Mouse (Mus musculus): Measurements from ENCODE around the gene Khdrbs1. TPM values are rescaled to one million over a fixed set of nuclear protein-coding genes. Genes with fewer than 3 reads are reported as not detected.
A peak's percentile ranks its signal among the peaks of the same experiment; 100 is the strongest.

Khdrbs1 gene
- 40.9 and 61.5 TPM in 2 replicates for polyA plus RNA-seq (2012; rRNA removed)

- under 1% methylated on average over 73 of the region's 76 CpGs for WGBS
- Histone ChIP-seq H3K27me3 (ENCODE audit: control insufficient read depth, insufficient read depth, low read length) (no peaks in the 10 kb centered on the region), H3K4me3 (ENCODE audit: extremely low read depth, insufficient read depth, insufficient read length) (peak within 1 kb of the TSS; percentile 99), H3K4me1 (ENCODE audit: control insufficient read depth, insufficient read depth, insufficient read length) (peaks cover 6% of the 10 kb centered on the region), H3K36me3 (ENCODE audit: control insufficient read depth, insufficient read depth, low read length) (no peaks in the 10 kb centered on the region; the same call in 1 of the 2 replicates), H3K27ac (ENCODE audit: insufficient read depth, low read length) (peak within 1 kb of the TSS; percentile 99)
- TF ChIP-seq CTCF (IDR thresholded peaks at IDR 0.05; ENCODE audit: extremely low read depth, insufficient read depth, insufficient read length, insufficient replicate concordance) (no peak), POLR2A (IDR thresholded peaks at IDR 0.05; ENCODE audit: low read depth, low read length) (peak; percentile 84)
- DNase-seq (ENCODE audit: low read depth in 1 of 2, low spot score in 2 of 2), result peak; percentile 95 to 98
These were observed at the start of gene Khdrbs1 for GRCm38 (mm10) chr4:129742232-129743009. TSS of gene Khdrbs1 (minus strand) at chr4:129742303.

DNA sequence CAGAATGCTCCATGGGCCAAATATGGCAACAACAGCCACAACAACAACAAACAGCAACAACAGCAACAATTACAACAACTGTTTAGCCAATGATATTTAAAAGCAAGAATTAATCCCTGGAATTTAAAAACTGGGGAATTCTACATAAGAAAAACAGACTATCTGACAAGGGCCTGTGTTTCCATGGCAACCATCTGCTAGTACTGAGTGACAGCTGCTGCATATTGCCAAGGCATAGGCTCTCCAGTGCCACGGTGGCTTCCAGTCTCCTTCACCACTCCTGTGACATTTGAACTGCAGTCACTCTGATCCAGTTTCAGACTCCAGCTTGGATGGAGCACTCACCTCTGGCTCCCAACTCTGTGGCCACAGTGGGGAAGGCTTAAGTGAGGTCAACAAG, 49.3 kb upstream of the Khdrbs1 start:
- no peaks in the 10 kb centered on the region for H3K36me3 ChIP-seq (ENCODE audit: control insufficient read depth, insufficient read depth, low read length)
- no peak for DNase-seq (ENCODE audit: low read depth in 1 of 2, low spot score in 2 of 2)
- WGBS, result 63% methylated on average over 1 of the region's 1 CpGs
- TF ChIP-seq CTCF (IDR thresholded peaks at IDR 0.05; ENCODE audit: extremely low read depth, insufficient read depth, insufficient read length, insufficient replicate concordance), result no peak
- TF ChIP-seq POLR2A (IDR thresholded peaks at IDR 0.05; ENCODE audit: low read depth, low read length), result no peak
- H3K27ac ChIP-seq (ENCODE audit: insufficient read depth, low read length), result no peak overlapping the region
- H3K4me3 ChIP-seq (ENCODE audit: extremely low read depth, insufficient read depth, insufficient read length), result no peak overlapping the region
- H3K27me3 ChIP-seq (ENCODE audit: control insufficient read depth, insufficient read depth, low read length), result no peaks in the 10 kb centered on the region
- H3K4me1 ChIP-seq (ENCODE audit: control insufficient read depth, insufficient read depth, insufficient read length), result peaks cover 10% of the 10 kb centered on the region; the same call in 1 of the 2 replicates

DNA sequence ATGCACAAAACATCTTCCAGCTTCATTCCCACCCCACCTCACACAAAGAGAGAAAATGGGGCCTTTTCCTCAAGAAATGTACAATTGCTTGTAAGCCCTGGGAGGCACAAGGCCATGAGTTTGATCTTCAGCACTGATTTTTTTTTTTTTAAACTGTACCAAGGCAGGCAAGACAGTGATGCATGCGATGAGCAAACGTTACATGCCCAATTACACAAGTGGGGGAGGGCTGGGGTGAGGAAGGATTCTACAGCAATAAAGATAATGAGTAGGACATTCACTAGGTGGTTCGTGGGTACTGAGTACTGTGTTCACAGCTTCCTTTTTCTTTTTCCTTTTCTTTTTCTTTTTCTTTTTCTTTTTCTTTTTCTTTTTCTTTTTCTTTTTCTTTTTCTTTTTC, 48.4 kb upstream of the Khdrbs1 start:
- 47% methylated on average over 3 of the region's 3 CpGs for WGBS
- H3K4me1 ChIP-seq (ENCODE audit: control insufficient read depth, insufficient read depth, insufficient read length), result peaks cover 10% of the 10 kb centered on the region; the same call in 1 of the 2 replicates
- no peak for DNase-seq (ENCODE audit: low read depth in 1 of 2, low spot score in 2 of 2)
- no peaks in the 10 kb centered on the region for H3K27me3 ChIP-seq (ENCODE audit: control insufficient read depth, insufficient read depth, low read length)
- no peaks in the 10 kb centered on the region for H3K36me3 ChIP-seq (ENCODE audit: control insufficient read depth, insufficient read depth, low read length)
- H3K27ac ChIP-seq (ENCODE audit: insufficient read depth, low read length), result no peak overlapping the region
- H3K4me3 ChIP-seq (ENCODE audit: extremely low read depth, insufficient read depth, insufficient read length), result no peak overlapping the region
- TF ChIP-seq CTCF (IDR thresholded peaks at IDR 0.05; ENCODE audit: extremely low read depth, insufficient read depth, insufficient read length, insufficient replicate concordance), result no peak
- no peak for TF ChIP-seq POLR2A (IDR thresholded peaks at IDR 0.05; ENCODE audit: low read depth, low read length)

DNA sequence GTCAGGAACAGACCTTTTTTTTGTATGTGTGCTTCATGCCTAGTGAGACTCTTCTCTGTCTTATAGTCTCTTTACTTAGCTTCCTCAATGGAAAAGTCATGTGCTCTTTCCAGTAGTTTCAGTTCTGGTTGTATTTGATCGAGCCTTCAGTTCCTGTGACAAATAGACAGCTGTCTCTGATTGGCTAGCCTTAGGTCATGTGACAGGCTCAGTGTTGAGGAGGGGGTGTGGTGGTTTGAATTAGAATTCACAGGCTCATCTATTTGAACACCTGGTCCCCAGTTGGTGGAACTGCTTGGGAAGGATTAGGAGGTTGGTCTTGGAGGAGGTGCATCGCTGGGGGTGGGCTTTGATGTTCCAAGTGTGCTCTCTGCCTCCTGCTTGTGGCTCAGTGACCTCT, 47.5 kb upstream of the Khdrbs1 start:
- Histone ChIP-seq H3K27ac (ENCODE audit: insufficient read depth, low read length) (peak overlapping the region; percentile 28; the same call in 1 of the 2 replicates), H3K4me1 (ENCODE audit: control insufficient read depth, insufficient read depth, insufficient read length) (peaks cover 10% of the 10 kb centered on the region; the same call in 1 of the 2 replicates), H3K27me3 (ENCODE audit: control insufficient read depth, insufficient read depth, low read length) (no peaks in the 10 kb centered on the region), H3K4me3 (ENCODE audit: extremely low read depth, insufficient read depth, insufficient read length) (no peak overlapping the region), H3K36me3 (ENCODE audit: control insufficient read depth, insufficient read depth, low read length) (no peaks in the 10 kb centered on the region)
- WGBS, result 65% methylated on average over 2 of the region's 2 CpGs
- DNase-seq (ENCODE audit: low read depth in 1 of 2, low spot score in 2 of 2), result no peak
- TF ChIP-seq POLR2A (IDR thresholded peaks at IDR 0.05; ENCODE audit: low read depth, low read length) (no peak), CTCF (IDR thresholded peaks at IDR 0.05; ENCODE audit: extremely low read depth, insufficient read depth, insufficient read length, insufficient replicate concordance) (no peak)

DNA sequence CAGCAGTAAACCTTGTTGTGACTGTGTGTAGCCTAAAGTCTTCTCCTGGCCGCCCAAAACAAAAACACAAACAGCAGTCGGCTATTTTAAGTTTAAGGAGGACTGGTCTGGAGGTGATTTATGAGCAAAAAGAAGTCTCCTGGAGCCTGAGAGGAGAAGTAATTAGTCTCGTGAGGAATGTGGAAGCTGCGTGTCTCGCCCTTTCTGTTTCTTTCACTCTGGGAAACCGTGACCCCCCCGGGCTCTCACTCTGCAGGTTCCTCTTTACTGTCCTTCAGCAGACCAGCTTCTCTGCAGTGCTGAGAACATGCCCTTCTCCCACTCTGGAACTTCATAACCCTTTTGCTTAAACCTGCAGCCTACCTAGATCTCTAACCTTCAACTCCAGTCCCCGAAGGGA, 46.6 kb upstream of the Khdrbs1 start:
- 36% methylated on average over 8 of the region's 8 CpGs for WGBS
- no peak for TF ChIP-seq POLR2A (IDR thresholded peaks at IDR 0.05; ENCODE audit: low read depth, low read length)
- TF ChIP-seq CTCF (IDR thresholded peaks at IDR 0.05; ENCODE audit: extremely low read depth, insufficient read depth, insufficient read length, insufficient replicate concordance), result no peak
- no peaks in the 10 kb centered on the region for H3K27me3 ChIP-seq (ENCODE audit: control insufficient read depth, insufficient read depth, low read length)
- H3K4me1 ChIP-seq (ENCODE audit: control insufficient read depth, insufficient read depth, insufficient read length), result peaks cover 5% of the 10 kb centered on the region; the same call in 1 of the 2 replicates
- DNase-seq (ENCODE audit: low read depth in 1 of 2, low spot score in 2 of 2), result peak; percentile 54 to 68
- H3K27ac ChIP-seq (ENCODE audit: insufficient read depth, low read length), result peak overlapping the region; percentile 63
- no peaks in the 10 kb centered on the region for H3K36me3 ChIP-seq (ENCODE audit: control insufficient read depth, insufficient read depth, low read length)
- no peak overlapping the region for H3K4me3 ChIP-seq (ENCODE audit: extremely low read depth, insufficient read depth, insufficient read length)

GRCm38 (mm10) chr4:129785178-129785577, 43.1 kb upstream of the Khdrbs1 start:
- Histone ChIP-seq H3K4me1 (ENCODE audit: control insufficient read depth, insufficient read depth, insufficient read length) (peaks cover 20% of the 10 kb centered on the region), H3K4me3 (ENCODE audit: extremely low read depth, insufficient read depth, insufficient read length) (no peak overlapping the region), H3K27ac (ENCODE audit: insufficient read depth, low read length) (no peak overlapping the region), H3K36me3 (ENCODE audit: control insufficient read depth, insufficient read depth, low read length) (no peaks in the 10 kb centered on the region), H3K27me3 (ENCODE audit: control insufficient read depth, insufficient read depth, low read length) (no peaks in the 10 kb centered on the region)
- TF ChIP-seq POLR2A (IDR thresholded peaks at IDR 0.05; ENCODE audit: low read depth, low read length) (no peak), CTCF (IDR thresholded peaks at IDR 0.05; ENCODE audit: extremely low read depth, insufficient read depth, insufficient read length, insufficient replicate concordance) (peak; percentile 57; the same call in 1 of the 2 replicates)
- 2% methylated on average over 4 of the region's 4 CpGs for WGBS
- peak; percentile 58 to 72 for DNase-seq (ENCODE audit: low read depth in 1 of 2, low spot score in 2 of 2)

GRCm38 (mm10) chr4:129783506-129783905, 41.4 kb upstream of the Khdrbs1 start:
- Histone ChIP-seq H3K4me3 (ENCODE audit: extremely low read depth, insufficient read depth, insufficient read length) (no peak overlapping the region), H3K4me1 (ENCODE audit: control insufficient read depth, insufficient read depth, insufficient read length) (peaks cover 17% of the 10 kb centered on the region), H3K36me3 (ENCODE audit: control insufficient read depth, insufficient read depth, low read length) (no peaks in the 10 kb centered on the region), H3K27ac (ENCODE audit: insufficient read depth, low read length) (no peak overlapping the region), H3K27me3 (ENCODE audit: control insufficient read depth, insufficient read depth, low read length) (no peaks in the 10 kb centered on the region)
- DNase-seq (ENCODE audit: low read depth in 1 of 2, low spot score in 2 of 2), result no peak
- 91% methylated on average over 5 of the region's 5 CpGs for WGBS
- TF ChIP-seq CTCF (IDR thresholded peaks at IDR 0.05; ENCODE audit: extremely low read depth, insufficient read depth, insufficient read length, insufficient replicate concordance) (no peak), POLR2A (IDR thresholded peaks at IDR 0.05; ENCODE audit: low read depth, low read length) (no peak)

Measured in spleen, adult 2 months (tissue).